Mouse (Mus musculus) megakaryocyte, embryonic 14.5 days (primary cell): ENCODE measurements around the gene Smim24. TPM values are rescaled to one million over a fixed set of nuclear protein-coding genes. Genes with fewer than 3 reads are reported as not detected.

Experiments
- H3K27me3 ChIP-seq: replicated peaks from 2 replicates; pipeline ENCODE3; 2012; ENCODE audit warnings: inconsistent platforms
- H3K36me3 ChIP-seq: replicated peaks from 2 replicates; pipeline ENCODE3; 2012; ENCODE audit warnings: low read length, inconsistent platforms, mixed read lengths
- H3K4me1 ChIP-seq: 2 replicates; pipeline ENCODE4 v1.6.1; 2012; ENCODE audit warnings: inconsistent platforms
- H3K4me3 ChIP-seq: replicated peaks from 2 replicates; pipeline ENCODE3; 2012; ENCODE audit warnings: moderate library complexity, mild to moderate bottlenecking, inconsistent platforms
- H3K9me3 ChIP-seq: 2 replicates; pipeline ENCODE4 v1.6.1; 2012; ENCODE audit warnings: inconsistent platforms
- FLI1 ChIP-seq: IDR thresholded peaks from 2 replicates; pipeline ENCODE4 v1.6.1; 2012; ENCODE audit warnings: low read length, inconsistent platforms, mixed read lengths
- GATA1 ChIP-seq: IDR thresholded peaks from 3 replicates; pipeline ENCODE4 v1.6.1; 2012; ENCODE audit warnings: mixed read lengths, low read length, inconsistent platforms, borderline replicate concordance
- polyA plus RNA-seq: library from polyadenylated mRNA; stranded (reverse); fragments of >175 nt; gene quantifications from 2 replicates; pipeline ENCODE4 v1.2.3, GENCODE M21; 2012; ENCODE audit warnings: low replicate concordance; ENCODE audit not compliant: insufficient read depth

Smim24 gene
- polyA plus RNA-seq, 1 experiment = 4.4 TPM

GRCm38 (mm10) chr10:81421797-81422100 lies 28.9 kb downstream of the Smim24 start:
- peaks cover 89% of the 10 kb centered on the region for H3K4me1 ChIP-seq
- H3K36me3 ChIP-seq = peaks cover 46% of the 10 kb centered on the region
- H3K4me3 ChIP-seq = no peak overlapping the region
- H3K9me3 ChIP-seq = no peaks in the 10 kb centered on the region
- H3K27me3 ChIP-seq = peaks cover 18% of the 10 kb centered on the region
- TF ChIP-seq GATA1 (no peak), FLI1 (no peak)

- Histone ChIP-seq H3K4me1 (peaks cover 89% of the 10 kb centered on the region), H3K27me3 (peaks cover 18% of the 10 kb centered on the region), H3K36me3 (peaks cover 43% of the 10 kb centered on the region), H3K9me3 (no peaks in the 10 kb centered on the region), H3K4me3 (peak overlapping the region; percentile 18)
- TF ChIP-seq GATA1 = no peak
- TF ChIP-seq FLI1 = no peak
Measured at GRCm38 (mm10) chr10:81422191-81422590, 29.3 kb downstream of the Smim24 start.

GRCm38 (mm10) chr10:81422661-81423217 lies 29.9 kb downstream of the Smim24 start:
- H3K4me1 ChIP-seq = peaks cover 88% of the 10 kb centered on the region
- peaks cover 21% of the 10 kb centered on the region for H3K27me3 ChIP-seq

GRCm38 (mm10) chr10:81423476-81424245 lies 30.8 kb downstream of the Smim24 start:
- Histone ChIP-seq H3K4me3 (no peak overlapping the region), H3K4me1 (peaks cover 89% of the 10 kb centered on the region), H3K36me3 (peaks cover 30% of the 10 kb centered on the region), H3K27me3 (peaks cover 21% of the 10 kb centered on the region), H3K9me3 (no peaks in the 10 kb centered on the region)
- TF ChIP-seq FLI1 (no peak), GATA1 (no peak)

More at GRCm38 (mm10) chr10:81422661-81423217, 29.9 kb downstream of the Smim24 start:
- no peak for TF ChIP-seq GATA1
- TF ChIP-seq FLI1 = no peak
- Histone ChIP-seq H3K36me3 (peaks cover 38% of the 10 kb centered on the region), H3K4me3 (no peak overlapping the region), H3K9me3 (no peaks in the 10 kb centered on the region)

GRCm38 (mm10) chr10:81424246-81425051 lies 31.6 kb downstream of the Smim24 start:
- H3K27me3 ChIP-seq = peaks cover 21% of the 10 kb centered on the region
- H3K9me3 ChIP-seq = no peaks in the 10 kb centered on the region
- H3K36me3 ChIP-seq = peaks cover 22% of the 10 kb centered on the region
- peaks cover 89% of the 10 kb centered on the region for H3K4me1 ChIP-seq
- TF ChIP-seq FLI1 (no peak), GATA1 (no peak)
- H3K4me3 ChIP-seq = peak overlapping the region; percentile 65

- TF ChIP-seq GATA1 (no peak), FLI1 (no peak)
- Histone ChIP-seq H3K4me1 (peaks cover 85% of the 10 kb centered on the region), H3K36me3 (peaks cover 14% of the 10 kb centered on the region), H3K27me3 (peaks cover 21% of the 10 kb centered on the region), H3K4me3 (peak overlapping the region; percentile 93), H3K9me3 (no peaks in the 10 kb centered on the region)
Measured at GRCm38 (mm10) chr10:81425236-81425850, 32.5 kb downstream of the Smim24 start.

- peaks cover 21% of the 10 kb centered on the region for H3K27me3 ChIP-seq
- peaks cover 5% of the 10 kb centered on the region for H3K36me3 ChIP-seq
- peaks cover 81% of the 10 kb centered on the region for H3K4me1 ChIP-seq
- TF ChIP-seq FLI1 (no peak), GATA1 (no peak)
- peak overlapping the region; percentile 93 for H3K4me3 ChIP-seq
- no peaks in the 10 kb centered on the region for H3K9me3 ChIP-seq
Measured at GRCm38 (mm10) chr10:81426081-81426671, 33.3 kb downstream of the Smim24 start.

GRCm38 (mm10) chr10:81426897-81427296 lies 34.0 kb downstream of the Smim24 start:
- TF ChIP-seq FLI1 (no peak), GATA1 (no peak)
- peak overlapping the region; percentile 93 for H3K4me3 ChIP-seq
- no peaks in the 10 kb centered on the region for H3K9me3 ChIP-seq
- H3K27me3 ChIP-seq = peaks cover 20% of the 10 kb centered on the region
- no peaks in the 10 kb centered on the region for H3K36me3 ChIP-seq
- peaks cover 86% of the 10 kb centered on the region for H3K4me1 ChIP-seq

- H3K9me3 ChIP-seq = no peaks in the 10 kb centered on the region
- peaks cover 85% of the 10 kb centered on the region for H3K4me1 ChIP-seq
- H3K4me3 ChIP-seq = peak overlapping the region; percentile 93
- no peaks in the 10 kb centered on the region for H3K36me3 ChIP-seq
- TF ChIP-seq FLI1 = no peak
- no peak for TF ChIP-seq GATA1
- peaks cover 18% of the 10 kb centered on the region for H3K27me3 ChIP-seq
Measured at GRCm38 (mm10) chr10:81427327-81427726, 34.5 kb downstream of the Smim24 start.
